Mouse (Mus musculus) adrenal gland, postnatal 25 days (tissue): ENCODE data around the gene Olfr796. TPM values are rescaled to one million over a fixed set of nuclear protein-coding genes. Genes with fewer than 3 reads are reported as not detected.

ENCODE experiments used
- DNase-seq: peaks from one replicate; pipeline ENCODE4 v3.0.0; 2021; ENCODE audit warnings: mixed read lengths
- long read RNA-seq: library from polyadenylated mRNA; stranded (forward); transcript quantifications from one replicate; pipeline ENCODE4 v2.0.0, GENCODE M21; 2021
- microRNA-seq, 2 experiments: library from miRNA; unstranded; fragments of <30 nt; microRNA quantifications; one replicate each; pipeline ENCODE4 v1.2.0; 2021
- total RNA-seq: library from RNA; stranded (reverse); gene quantifications from 2 replicates; pipeline ENCODE4 v1.2.3, GENCODE M21; 2021

Olfr796 gene
- total RNA-seq: not detected in 2 replicates
- long read RNA-seq: 0 reads

- DNase-seq: no peak
These were observed at the start of gene Olfr796 for GRCm38 (mm10) chr10:129612470-129612869. Gene Olfr796 (minus strand): TSS chr10:129612570.

GRCm38 (mm10) chr10:129657394-129657793 is 45.0 kb upstream of the Olfr796 start, which contains the start of gene Olfr800:
Gene Olfr800 (plus strand): TSS chr10:129657694.
- no peak for DNase-seq

GRCm38 (mm10) chr10:129651763-129652162 is 39.4 kb upstream of the Olfr796 start:
- no peak for DNase-seq

GRCm38 (mm10) chr10:129637184-129637583 is 24.8 kb upstream of the Olfr796 start, which contains the start of gene Olfr799:
Gene Olfr799 (plus strand): TSS chr10:129637484.
- DNase-seq: no peak

- no peak for DNase-seq
These were observed 15.5 kb upstream of the Olfr796 start, which contains the start of gene Olfr798 for GRCm38 (mm10) chr10:129627834-129628233. Gene Olfr798 (minus strand): TSS chr10:129627934.

GRCm38 (mm10) chr10:129623251-129623650 is 10.9 kb upstream of the Olfr796 start:
- no peak for DNase-seq

GRCm38 (mm10) chr10:129621724-129622123 is 9.4 kb upstream of the Olfr796 start:
- no peak for DNase-seq

GRCm38 (mm10) chr10:129577066-129577465 is 35.3 kb downstream of the Olfr796 start:
- DNase-seq: no peak

GRCm38 (mm10) chr10:129567355-129567754 is 45.0 kb downstream of the Olfr796 start, which contains the start of gene Olfr794:
Gene Olfr794 (plus strand): TSS chr10:129567655.
- no peak for DNase-seq

Small RNA genes lying within 50 kb of the gene (microRNA-seq; reads per million reads assigned to microRNA genes)
- 0 reads per million in 2 experiments for gene Gm23252

Other genes with a start within 250 kb of the Olfr796 start
- gene Olfr784, start 228.5 kb downstream of the Olfr796 start, total RNA-seq: not detected in 2 replicates
- not detected in 2 replicates for gene Olfr785, start 207.1 kb downstream of the Olfr796 start, total RNA-seq
- gene Olfr786, start 185.3 kb downstream of the Olfr796 start, total RNA-seq: not detected in 2 replicates
- gene Olfr787, start 150.7 kb downstream of the Olfr796 start, total RNA-seq: not detected in 2 replicates
- gene Olfr788, start 141.6 kb downstream of the Olfr796 start, total RNA-seq: not detected in 2 replicates
- gene Olfr789, start 127.8 kb downstream of the Olfr796 start, total RNA-seq: not detected in 2 replicates
- not detected in 2 replicates for gene Olfr790, start 114.1 kb downstream of the Olfr796 start, total RNA-seq
- not detected in 2 replicates for gene Olfr791, start 90.8 kb downstream of the Olfr796 start, total RNA-seq
- not detected in 2 replicates for gene Olfr792, start 73.4 kb downstream of the Olfr796 start, total RNA-seq
- gene Olfr794, start 44.9 kb downstream of the Olfr796 start, total RNA-seq: not detected in 2 replicates
- gene Olfr798, start 15.4 kb upstream of the Olfr796 start, total RNA-seq: not detected in 2 replicates
- not detected in 2 replicates for gene Olfr799, start 24.9 kb upstream of the Olfr796 start, total RNA-seq
- not detected in 2 replicates for gene Olfr800, start 45.1 kb upstream of the Olfr796 start, total RNA-seq
- gene Olfr801, start 61.3 kb upstream of the Olfr796 start, total RNA-seq: not detected in 2 replicates
- gene Olfr802, start 75.6 kb upstream of the Olfr796 start, total RNA-seq: not detected in 2 replicates
- not detected in 2 replicates for gene Olfr803, start 81.7 kb upstream of the Olfr796 start, total RNA-seq
- gene Olfr804, start 90.6 kb upstream of the Olfr796 start, total RNA-seq: not detected in 2 replicates
- not detected in 2 replicates for gene Olfr805, start 116.8 kb upstream of the Olfr796 start, total RNA-seq
- not detected in 2 replicates for gene Olfr806, start 129.4 kb upstream of the Olfr796 start, total RNA-seq
- gene Olfr807, start 145.2 kb upstream of the Olfr796 start, total RNA-seq: not detected in 2 replicates
- not detected in 2 replicates for gene Olfr808, start 152.9 kb upstream of the Olfr796 start, total RNA-seq
- gene Olfr809, start 162.1 kb upstream of the Olfr796 start, total RNA-seq: not detected in 2 replicates
- gene Olfr810, start 182.3 kb upstream of the Olfr796 start, total RNA-seq: not detected in 2 replicates
- not detected in 2 replicates for gene Olfr811, start 191.8 kb upstream of the Olfr796 start, total RNA-seq
- gene Olfr812, start 233.5 kb upstream of the Olfr796 start, total RNA-seq: not detected in 2 replicates
- gene Olfr813, start 242.8 kb upstream of the Olfr796 start, total RNA-seq: not detected in 2 replicates